Mouse (Mus musculus) urinary bladder, postnatal 4 days (tissue): ENCODE measurements at regions not wholly inside any gene's neighbourhood (a gene's known extent, or its start where the extent isn't known, plus 50 kb on each side); places are given as distances from the start of the nearest gene placed in this dataset.

ENCODE experiments used
- DNase-seq, 2 experiments: peaks; one replicate each; pipeline ENCODE4 v3.0.0; 2021 to 2022; ENCODE audit warnings: low spot score in 2 of 2

- no peak for DNase-seq
Observed at GRCm38 (mm10) chr14:101382838-101383237, 182.7 kb upstream of the Prr30 start.

DNA sequence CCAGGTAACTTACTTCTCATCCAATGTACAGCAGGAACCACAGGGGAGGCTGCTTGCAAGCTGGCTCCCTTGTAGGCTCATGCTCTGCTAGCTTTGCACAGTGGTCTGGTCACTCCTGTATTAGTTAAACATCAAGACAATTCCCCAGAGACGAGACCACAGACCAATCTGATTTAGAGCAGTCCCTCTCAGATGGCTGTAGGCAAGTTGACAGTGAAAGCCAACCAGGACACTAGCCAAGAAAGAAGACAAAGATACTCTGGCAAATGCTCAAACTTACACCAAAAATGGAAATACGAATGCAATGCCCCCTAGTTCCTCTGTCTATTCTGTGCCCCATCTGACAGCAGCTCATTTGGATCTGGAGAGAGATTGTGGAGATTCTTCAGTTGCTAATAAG lies 181.8 kb upstream of the Prr30 start:
- no peak for DNase-seq

DNA sequence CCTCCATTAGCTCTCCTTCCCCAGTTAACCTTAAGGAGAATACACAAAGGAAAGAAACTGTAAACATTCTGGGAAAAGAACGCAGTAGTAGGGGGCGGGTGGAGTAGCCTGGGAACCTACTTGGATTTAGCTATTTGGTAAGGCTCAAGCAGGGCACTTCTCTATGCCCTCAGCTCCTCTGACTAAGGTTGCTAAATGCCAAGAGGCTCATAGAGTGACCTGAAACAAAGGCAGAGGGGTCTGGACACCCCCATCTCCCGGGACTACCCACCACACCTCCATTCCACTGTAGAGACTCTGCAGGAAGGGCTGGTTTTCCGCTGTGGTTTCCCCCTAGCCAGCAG lies 179.5 kb upstream of the Prr30 start:
- no peak for DNase-seq

DNA sequence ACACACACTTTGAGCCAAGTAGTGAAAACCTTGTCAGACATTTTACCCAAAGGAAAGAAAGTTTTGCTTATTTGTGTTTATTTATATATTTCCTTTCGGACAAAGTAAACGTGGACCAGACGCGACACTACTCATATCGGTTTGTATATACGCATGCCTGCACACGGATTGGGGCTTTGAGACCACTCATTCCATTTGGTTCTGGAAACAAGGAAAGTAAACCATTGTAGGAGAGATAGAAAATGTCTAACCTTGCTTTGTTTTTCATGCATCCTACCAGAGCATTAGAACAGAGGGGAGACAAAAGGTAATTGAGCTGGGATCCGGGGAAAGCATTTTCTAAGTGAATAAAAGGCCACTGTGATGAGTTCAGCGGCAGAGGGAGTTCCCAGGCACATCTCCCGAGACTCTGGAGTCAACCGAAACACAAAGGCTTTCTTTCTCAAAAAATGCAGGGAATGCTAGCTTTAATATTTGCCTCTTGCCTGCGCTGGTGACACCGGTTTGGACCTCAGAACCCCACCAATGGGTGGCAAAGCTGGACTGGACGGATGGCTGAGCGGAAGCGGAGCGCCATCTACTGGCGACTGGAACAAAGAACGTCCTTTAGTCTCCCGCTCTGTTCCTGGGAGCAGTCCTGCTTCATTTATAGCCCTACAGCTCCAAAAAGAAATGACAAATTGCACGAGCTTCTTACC lies 179.0 kb upstream of the Prr30 start:
- DNase-seq = peak; percentile 65 to 75

DNA sequence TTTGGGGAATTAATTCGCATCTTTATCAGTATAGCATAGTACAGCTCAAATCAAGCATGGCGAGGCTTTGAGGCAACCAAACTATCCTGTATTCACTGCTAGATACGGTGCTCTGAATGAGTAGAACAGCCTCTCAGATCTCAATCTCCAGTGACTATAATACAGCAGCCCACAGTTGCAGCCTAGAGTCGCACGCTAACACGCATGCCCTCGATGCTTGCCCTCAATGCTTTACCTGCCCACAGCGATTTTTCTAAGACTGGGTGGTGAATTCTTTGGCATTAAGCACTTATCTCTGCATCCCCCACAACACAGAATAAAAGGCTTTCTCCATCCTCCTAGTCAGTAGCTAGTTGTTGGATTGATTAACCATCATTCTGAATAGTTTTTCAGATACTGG lies 178.4 kb upstream of the Prr30 start:
- no peak for DNase-seq

DNA sequence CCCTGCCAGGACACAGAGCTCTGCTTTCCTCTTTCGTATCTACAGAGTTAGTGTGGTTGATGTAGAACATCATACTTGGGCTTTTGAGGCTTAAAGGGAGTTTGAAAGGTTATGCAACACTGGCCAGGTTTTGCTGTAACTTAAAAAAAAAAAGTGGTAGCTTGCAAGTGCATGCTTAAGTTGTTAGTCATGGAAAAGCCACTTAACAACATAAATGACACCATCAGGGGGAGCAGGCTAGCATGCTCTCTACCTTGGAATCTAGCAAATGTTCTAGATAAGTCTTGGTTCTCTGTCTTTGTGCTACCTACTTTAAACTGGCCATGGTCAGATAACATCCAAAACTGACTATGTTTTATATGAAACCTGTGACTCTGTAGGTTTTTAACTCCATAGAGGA lies 176.6 kb upstream of the Prr30 start:
- no peak for DNase-seq

- DNase-seq = no peak
Observed at GRCm38 (mm10) chr14:101375833-101376232, 175.7 kb upstream of the Prr30 start.

DNA sequence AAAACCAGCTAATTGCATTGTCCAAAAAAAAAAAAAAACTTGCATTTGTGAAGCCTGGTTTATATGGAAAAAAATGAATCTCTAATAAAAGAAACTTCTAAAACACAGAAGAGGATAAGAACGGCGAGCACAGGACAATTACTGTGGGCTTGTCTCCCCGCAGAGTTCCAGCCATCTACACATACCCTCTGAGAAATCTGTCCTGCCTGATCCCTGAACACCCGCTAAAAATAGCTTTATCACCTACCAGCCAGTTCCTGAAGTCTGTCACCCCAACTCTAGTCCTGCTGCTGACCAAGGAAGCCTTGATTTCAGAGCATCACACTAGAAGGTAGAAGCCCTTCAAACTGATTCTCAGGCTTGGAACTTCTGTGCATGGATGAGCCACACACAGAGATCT lies 173.7 kb upstream of the Prr30 start:
- DNase-seq = no peak

DNA sequence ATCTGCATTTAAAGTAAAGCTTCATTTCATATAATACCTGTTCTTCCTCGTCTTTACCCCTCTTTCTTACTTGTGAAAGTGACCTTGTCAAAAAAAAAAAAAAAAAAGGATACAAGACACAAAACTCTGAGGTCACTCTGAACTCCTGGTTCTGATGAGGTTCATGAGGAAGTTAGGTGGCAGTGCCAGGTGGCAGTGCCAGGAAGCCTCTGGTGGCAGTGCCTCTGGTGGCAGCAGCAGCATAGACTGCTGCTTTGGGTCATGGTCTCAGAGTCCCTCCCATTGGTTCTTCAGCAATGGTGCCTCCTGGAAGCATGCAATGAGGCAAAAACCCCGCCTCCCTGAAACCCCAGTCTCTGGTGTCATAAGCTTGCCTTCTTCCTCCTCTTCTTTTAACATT lies 159.7 kb upstream of the Prr30 start:
- DNase-seq = no peak

DNA sequence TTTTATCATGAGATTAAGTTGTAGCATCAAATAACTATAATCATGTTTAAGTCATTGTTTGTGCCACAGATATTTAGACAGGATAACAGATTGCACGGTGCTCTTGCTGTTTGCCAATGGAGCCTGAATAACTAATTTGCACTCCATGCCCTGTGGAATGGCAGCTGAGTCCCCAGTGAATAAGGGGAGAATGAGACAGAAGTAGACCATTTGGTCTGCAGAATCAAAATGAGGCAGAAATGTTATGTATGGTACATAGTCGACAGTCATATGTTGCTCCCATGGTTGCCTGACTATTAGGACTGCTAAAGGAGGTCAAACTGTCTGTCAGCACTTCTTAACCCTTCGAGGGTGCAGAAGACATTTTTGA lies 152.9 kb upstream of the Prr30 start:
- DNase-seq = no peak

- DNase-seq = peak in 1 of 2 experiments; percentile 20
Observed at GRCm38 (mm10) chr14:101352046-101353008, 152.2 kb upstream of the Prr30 start.

- no peak for DNase-seq
Observed at GRCm38 (mm10) chr14:101340331-101340730, 140.2 kb upstream of the Prr30 start.

GRCm38 (mm10) chr14:101332015-101332414 lies 131.9 kb upstream of the Prr30 start:
- DNase-seq = no peak

DNA sequence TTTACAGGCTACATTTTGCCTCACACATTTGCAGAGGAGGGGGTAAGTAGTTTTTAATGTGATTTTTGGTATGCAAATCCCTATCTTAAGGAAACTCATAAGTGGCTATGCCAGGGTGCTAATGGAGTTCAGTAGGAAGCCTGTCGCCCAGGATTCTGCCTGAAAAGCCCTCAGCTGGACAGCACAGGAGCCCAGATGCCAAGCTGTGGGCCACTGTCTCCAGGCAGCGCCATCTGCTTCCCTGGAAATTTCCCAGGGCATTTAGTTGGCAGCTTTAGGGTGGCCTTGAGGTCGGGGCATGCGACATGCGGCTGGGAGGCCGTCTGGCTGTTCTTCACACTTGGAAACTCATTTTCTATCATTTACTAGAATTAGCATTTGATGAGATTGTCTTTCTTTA lies 127.3 kb upstream of the Prr30 start:
- DNase-seq = no peak

DNA sequence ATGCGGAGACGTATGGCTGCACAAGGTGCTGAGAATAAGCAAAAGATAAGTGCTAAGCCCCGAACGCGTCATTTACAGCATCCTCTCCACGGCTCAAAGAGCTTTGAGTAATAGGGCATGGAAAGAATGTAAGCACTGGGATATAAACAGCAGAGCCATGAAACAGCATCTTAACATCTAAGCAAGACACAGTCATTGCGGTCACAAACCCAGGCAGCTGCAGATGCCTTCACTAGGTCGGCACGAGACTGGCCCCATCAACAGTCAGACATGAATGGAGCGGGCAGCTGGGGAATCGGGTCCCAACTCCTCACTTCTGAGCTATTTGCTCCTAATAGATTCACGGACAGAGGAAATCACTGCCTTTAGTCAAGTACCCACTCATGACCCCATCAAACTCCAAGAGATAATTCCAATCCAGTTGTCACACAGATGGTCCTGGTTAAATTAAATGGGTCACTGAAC lies 126.4 kb upstream of the Prr30 start:
- no peak for DNase-seq

DNA sequence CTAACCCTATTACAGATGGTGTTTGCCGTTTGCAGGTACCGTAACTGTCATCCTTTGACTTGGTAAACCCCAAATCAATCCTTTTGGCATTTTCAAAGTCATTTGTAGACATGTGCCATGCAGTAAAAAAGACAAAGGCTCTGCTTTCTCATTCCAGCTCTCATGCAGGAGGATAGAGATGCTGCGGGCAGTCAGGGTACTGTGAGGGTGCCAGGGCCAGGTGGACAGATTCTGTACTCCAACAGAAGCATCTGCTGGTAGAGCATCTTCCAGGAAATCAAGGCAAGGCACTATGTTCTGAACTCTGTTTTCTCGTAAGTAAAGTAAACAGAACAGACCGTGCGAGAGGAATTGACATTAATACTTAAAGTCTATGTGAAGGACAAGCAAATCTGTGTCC lies 123.2 kb upstream of the Prr30 start:
- DNase-seq = no peak

- no peak for DNase-seq
Observed at GRCm38 (mm10) chr14:101307920-101308319, 107.8 kb upstream of the Prr30 start.

DNA sequence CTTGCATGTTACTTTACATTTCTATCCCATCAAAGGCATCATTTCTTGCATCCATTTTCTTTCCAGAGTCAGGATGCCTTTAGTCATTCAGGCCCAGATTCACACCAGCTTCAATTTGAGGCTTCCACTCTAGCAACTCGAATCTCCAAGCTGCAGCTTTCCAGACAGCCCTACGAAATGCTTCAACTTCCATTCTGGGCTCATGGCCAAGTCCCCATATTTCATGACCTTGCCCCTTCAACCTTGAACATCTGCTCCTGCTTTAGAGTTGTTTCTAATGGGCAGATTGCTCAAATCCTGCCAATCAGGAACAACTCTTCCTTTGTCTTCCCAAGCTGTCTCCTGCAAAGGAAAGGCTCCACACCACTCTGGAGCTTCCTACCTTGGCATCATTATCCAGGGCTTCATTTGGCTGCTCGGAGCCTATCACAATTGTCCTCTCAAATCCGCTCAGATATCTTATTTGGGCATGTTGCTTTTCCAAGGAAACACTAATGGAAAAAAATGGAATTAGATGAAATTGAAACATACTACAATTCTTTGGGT lies 104.4 kb upstream of the Prr30 start:
- peak in 1 of 2 experiments; percentile 18 for DNase-seq

DNA sequence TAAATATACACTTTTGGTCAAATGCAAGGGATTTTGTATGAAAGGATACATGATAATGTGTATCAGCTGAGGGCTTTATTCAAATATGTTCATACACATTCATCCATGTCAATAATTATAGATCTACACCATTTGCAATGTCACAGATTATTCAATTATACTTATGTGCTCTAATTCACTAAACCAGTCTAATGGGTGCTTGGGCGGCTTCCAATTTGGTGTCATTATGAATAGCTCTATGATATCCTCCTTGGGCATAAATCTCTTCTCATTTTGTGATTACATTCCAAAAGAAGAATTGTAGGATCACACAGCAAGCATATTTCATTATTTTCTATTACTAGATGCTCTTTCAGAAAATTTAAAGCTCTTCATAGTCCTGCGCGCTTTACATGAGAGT lies 97.7 kb upstream of the Prr30 start:
- DNase-seq = no peak

DNA sequence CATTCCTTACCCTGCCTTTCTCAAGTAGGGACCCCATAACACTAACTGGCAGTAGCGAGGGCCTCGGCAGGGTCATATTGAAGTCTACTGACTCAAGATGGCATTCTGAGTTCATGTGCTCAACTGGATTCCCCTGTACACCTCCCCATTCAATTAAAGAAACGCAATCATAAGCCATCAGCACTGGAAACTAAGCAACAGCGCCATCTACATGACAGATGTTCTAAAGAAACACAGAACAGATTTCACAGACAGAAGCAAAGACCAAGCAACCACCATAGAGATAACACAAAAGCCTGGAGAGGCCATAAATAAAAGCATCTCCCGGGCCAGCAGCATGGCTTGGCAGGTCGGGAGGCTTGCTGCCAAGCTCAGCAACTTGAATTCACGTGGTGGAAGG lies 94.6 kb upstream of the Prr30 start:
- no peak for DNase-seq

DNA sequence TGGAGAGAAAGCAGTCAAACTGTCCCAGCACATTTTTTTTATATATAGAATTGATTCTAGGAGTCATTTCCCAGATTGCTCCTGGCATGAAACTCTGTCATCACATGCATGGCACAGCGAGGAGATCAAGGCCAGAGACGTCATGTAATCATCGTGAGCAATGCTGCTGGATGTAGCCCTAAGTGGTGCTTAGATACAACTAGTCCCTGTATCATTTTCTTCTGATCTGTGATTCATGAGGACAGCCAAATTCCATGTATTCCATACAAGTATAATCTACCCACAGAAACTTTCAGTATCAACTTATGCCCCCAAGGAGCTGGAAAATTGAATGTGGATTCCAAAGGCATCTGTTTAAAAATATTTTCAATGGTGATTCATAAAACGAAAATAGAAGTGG lies 87.6 kb upstream of the Prr30 start:
- no peak for DNase-seq

DNA sequence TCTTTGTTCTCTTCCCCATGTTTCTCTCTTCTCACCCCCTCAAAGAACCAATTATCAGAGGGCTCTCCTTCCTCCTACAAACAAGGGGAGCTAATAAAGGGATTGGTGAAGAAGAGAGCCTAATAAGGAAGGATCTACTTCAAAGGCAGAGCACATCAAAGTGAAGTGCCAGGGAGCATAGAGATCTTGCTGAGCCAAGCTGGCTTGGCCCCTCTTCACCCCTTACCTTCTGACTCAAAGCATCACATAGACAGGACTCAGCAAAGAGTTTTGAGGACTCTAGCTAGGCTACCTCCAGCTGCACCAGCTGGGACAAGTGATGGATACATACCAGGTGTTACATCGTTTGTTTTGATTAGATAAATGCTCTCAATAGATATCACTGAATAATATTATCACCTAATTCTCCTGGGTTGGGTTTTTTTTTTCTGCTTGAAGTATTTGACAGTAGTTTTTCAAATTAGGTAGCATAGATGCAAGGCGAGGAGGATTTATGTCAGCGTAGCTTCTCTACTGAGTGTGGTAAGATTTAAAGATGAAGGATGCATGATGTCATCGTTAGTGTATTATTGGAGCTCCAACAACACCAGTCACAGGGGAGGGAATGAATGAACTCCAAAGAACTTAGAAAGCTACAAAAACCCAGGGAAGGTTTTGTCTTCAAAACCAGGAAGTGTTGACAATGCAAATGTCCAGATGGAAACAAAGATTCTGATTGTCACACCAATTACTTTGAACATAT lies 69.1 kb upstream of the Prr30 start:
- no peak for DNase-seq
